Mouse (Mus musculus) MEL (cell line): Measurements from ENCODE around the gene Thsd1. TPM values are rescaled to one million over a fixed set of nuclear protein-coding genes. Genes with fewer than 3 reads are reported as not detected.

Source experiments
- DNase-seq: peaks from one replicate; pipeline ENCODE4 v3.0.0; 2011; ENCODE audit warnings: low read depth, low spot score
- H3K27ac ChIP-seq: 2 replicates; pipeline ENCODE4 v1.5.1; 2012; ENCODE audit warnings: low read depth, mild to moderate bottlenecking, control low read depth, low read length, moderate library complexity; ENCODE audit not compliant: control insufficient read depth
- H3K27me3 ChIP-seq, 2 experiments: fragments of 150-350 bp in 1 of 2; sonication (generic) in 1 of 2; 2 replicates each; pipeline ENCODE4 v1.6.1; 2012; ENCODE audit warnings: low read length in 2 of 2, mild to moderate bottlenecking in 2 of 2, improper control_type of control experiment in 1 of 2, moderate library complexity in 1 of 2; ENCODE audit not compliant: insufficient read depth in 2 of 2, control insufficient read depth in 1 of 2
- H3K36me3 ChIP-seq, 2 experiments: 2 replicates each; pipeline ENCODE4 v1.6.1; 2012 to 2014; ENCODE audit warnings: low read length in 2 of 2, improper control_type of control experiment in 1 of 2, inconsistent platforms in 1 of 2, mild to moderate bottlenecking in 1 of 2; ENCODE audit not compliant: insufficient read depth in 2 of 2, control insufficient read depth in 1 of 2
- H3K4me1 ChIP-seq, 2 experiments: fragments of 150-350 bp in 1 of 2; sonication (generic) in 1 of 2; 2 replicates each; pipeline ENCODE4 v1.6.1; 2012; ENCODE audit warnings: low read length in 2 of 2, improper control_type of control experiment in 1 of 2, mild to moderate bottlenecking in 1 of 2; ENCODE audit not compliant: insufficient read depth in 2 of 2, control insufficient read depth in 1 of 2
- H3K4me3 ChIP-seq, 2 experiments: fragments of 150-350 bp in 1 of 2; sonication (generic) in 1 of 2; 2 replicates each; pipeline ENCODE4 v1.5.1; 2012; ENCODE audit warnings: low read depth in 2 of 2, low read length in 2 of 2, mild to moderate bottlenecking in 2 of 2, moderate library complexity in 2 of 2, control low read depth in 1 of 2, improper control_type of control experiment in 1 of 2; ENCODE audit not compliant: control insufficient read depth in 1 of 2, insufficient read depth in 1 of 2
- H3K79me2 ChIP-seq: 2 replicates; pipeline ENCODE4 v1.6.1; 2012; ENCODE audit warnings: mild to moderate bottlenecking, low read length, moderate library complexity; ENCODE audit not compliant: control insufficient read depth, poor library complexity, insufficient read depth
- H3K9ac ChIP-seq: 2 replicates; pipeline ENCODE4 v1.6.1; 2012; ENCODE audit warnings: low read depth, mild to moderate bottlenecking, control low read depth, low read length, moderate library complexity; ENCODE audit not compliant: control insufficient read depth, poor library complexity, severe bottlenecking
- H3K9me3 ChIP-seq: fragments of 150-350 bp; sonication (generic); replicated peaks from 2 replicates; pipeline ENCODE4 v1.6.1; 2012; ENCODE audit warnings: mild to moderate bottlenecking, low read length, improper control_type of control experiment, moderate library complexity; ENCODE audit not compliant: insufficient read depth
- CTCF ChIP-seq, 3 experiments: IDR thresholded peaks in 2 of 3; conservative IDR thresholded peaks in 1 of 3; 2 replicates each; pipeline ENCODE4 v1.5.1; 2011 to 2012; ENCODE audit warnings: low read length in 3 of 3, low read depth in 2 of 3, mild to moderate bottlenecking in 2 of 3, improper control_type of control experiment in 1 of 3, inconsistent platforms in 1 of 3, mixed read lengths in 1 of 3, moderate library complexity in 1 of 3; ENCODE audit not compliant: control insufficient read depth in 1 of 3, insufficient read depth in 1 of 3, poor library complexity in 1 of 3, severe bottlenecking in 1 of 3
- E2F4 ChIP-seq: IDR thresholded peaks from 2 replicates; pipeline ENCODE4 v1.6.1; 2011; ENCODE audit warnings: low read depth, low read length, improper control_type of control experiment, borderline replicate concordance
- ELF1 ChIP-seq: IDR thresholded peaks from 2 replicates; pipeline ENCODE4 v1.6.1; 2014; ENCODE audit warnings: low read depth, mild to moderate bottlenecking, inconsistent platforms, low read length, improper control_type of control experiment, moderate library complexity
- EP300 ChIP-seq, 2 experiments: IDR thresholded peaks; 2 replicates each; pipeline ENCODE4 v1.6.1; 2011; ENCODE audit warnings: improper control_type of control experiment in 2 of 2, low read length in 2 of 2, low read depth in 1 of 2, mild to moderate bottlenecking in 1 of 2
- HCFC1 ChIP-seq: IDR thresholded peaks from 2 replicates; pipeline ENCODE4 v1.6.1; 2012; ENCODE audit warnings: low read depth, mild to moderate bottlenecking, inconsistent platforms, low read length, improper control_type of control experiment, moderate library complexity
- JUND ChIP-seq: IDR thresholded peaks from 2 replicates; pipeline ENCODE4 v1.6.1; 2011; ENCODE audit warnings: low read depth, mild to moderate bottlenecking, improper control_type of control experiment, low read length
- MAX ChIP-seq: IDR thresholded peaks from 2 replicates; pipeline ENCODE4 v1.6.1; 2011; ENCODE audit warnings: low read length, improper control_type of control experiment
- MAZ ChIP-seq: IDR thresholded peaks from 2 replicates; pipeline ENCODE4 v1.6.1; 2012; ENCODE audit warnings: low read depth, mild to moderate bottlenecking, inconsistent platforms, low read length, improper control_type of control experiment
- MXI1 ChIP-seq: IDR thresholded peaks from 2 replicates; pipeline ENCODE4 v1.6.1; 2011; ENCODE audit warnings: mild to moderate bottlenecking, low read depth, low read length, improper control_type of control experiment
- POLR2A ChIP-seq, 2 experiments: IDR thresholded peaks; 2 replicates each; pipeline ENCODE4 v1.6.1; 2011 to 2012; ENCODE audit warnings: low read length in 2 of 2, mild to moderate bottlenecking in 2 of 2, control low read depth in 1 of 2, improper control_type of control experiment in 1 of 2, low read depth in 1 of 2, moderate library complexity in 1 of 2; ENCODE audit not compliant: control insufficient read depth in 1 of 2, insufficient read depth in 1 of 2, poor library complexity in 1 of 2
- POLR2AphosphoS5 ChIP-seq: IDR thresholded peaks from 2 replicates; pipeline ENCODE4 v1.6.1; 2012; ENCODE audit warnings: low read depth, borderline replicate concordance, mild to moderate bottlenecking, inconsistent platforms, low read length, moderate library complexity, mixed read lengths
- SIN3A ChIP-seq: IDR thresholded peaks from 2 replicates; pipeline ENCODE4 v1.6.1; 2012; ENCODE audit warnings: low read length, improper control_type of control experiment, inconsistent platforms
- TCF12 ChIP-seq: IDR thresholded peaks from 2 replicates; pipeline ENCODE4 v1.6.1; 2014; ENCODE audit warnings: low read depth, mild to moderate bottlenecking, inconsistent platforms, low read length, improper control_type of control experiment, moderate library complexity
- polyA plus RNA-seq, 2 experiments: library from polyadenylated mRNA; stranded (reverse) in 1 of 2; unstranded in 1 of 2; fragments of >175 nt in 1 of 2; fragments of >200 nt in 1 of 2; gene quantifications; 2 replicates each; pipeline versions ENCODE4 v1.2.1 to v1.2.4; 2012; ENCODE audit warnings: low replicate concordance in 2 of 2, low read depth in 1 of 2; ENCODE audit not compliant: insufficient read length in 2 of 2, insufficient read depth in 1 of 2, missing spikeins in 1 of 2
- total RNA-seq: library from RNA; depleted of rRNA; stranded (reverse); fragments of 300-350 nt; gene quantifications from 2 replicates; pipeline ENCODE4 v1.2.3, GENCODE M21; 2012

The Thsd1 gene
- total and polyA plus RNA-seq, 3 experiments: 0.10 TPM; not detected in 2

DNA sequence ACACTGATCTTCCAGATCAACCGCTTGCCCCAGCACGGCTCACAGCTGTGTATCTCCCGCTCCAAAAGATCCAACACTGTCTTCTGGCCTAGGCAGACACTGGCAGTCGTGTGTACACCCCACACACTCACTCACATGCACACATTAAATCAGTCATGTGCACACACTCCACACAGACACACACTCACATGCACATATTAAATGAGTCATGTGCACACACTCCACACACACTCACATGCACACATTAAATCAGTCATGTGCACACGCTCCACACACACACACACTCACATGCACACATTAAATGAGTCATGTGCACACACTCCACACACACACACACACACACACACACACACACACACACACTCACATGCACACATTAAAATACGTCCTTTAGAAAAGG, 29.2 kb upstream of the Thsd1 start:
- H3K36me3 ChIP-seq: peaks cover 0 to 8% of the 10 kb centered on the region in 2 experiments; a peak in 3 of 4 replicates

DNA sequence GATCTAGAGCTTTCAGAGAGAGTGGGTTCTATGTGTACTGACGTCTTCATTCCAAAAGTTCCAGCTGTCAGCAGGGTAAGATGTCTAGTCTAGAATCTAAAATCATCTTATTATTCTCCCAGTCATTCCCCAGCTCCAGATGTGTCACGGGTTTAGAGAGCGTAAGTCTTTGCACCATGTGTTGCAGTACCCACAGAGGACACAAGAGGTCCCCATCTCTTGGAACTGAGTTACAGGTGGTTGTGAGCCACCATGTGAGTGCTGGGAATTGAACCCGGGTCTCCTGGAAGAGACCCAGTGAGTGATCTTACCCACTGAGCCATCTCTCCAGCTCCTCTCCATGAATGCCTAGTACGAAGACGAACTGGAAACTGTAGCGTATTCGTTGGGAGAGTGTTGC, 27.6 kb upstream of the Thsd1 start:
- Histone ChIP-seq H3K27me3 (no peaks in the 10 kb centered on the region), H3K79me2 (peaks cover 5% of the 10 kb centered on the region; the same call in 1 of the 2 replicates), H3K9ac (no peak overlapping the region), H3K36me3 (peaks cover 2 to 3% of the 10 kb centered on the region in 2 experiments; a peak in 3 of 4 replicates), H3K4me3 (no peak overlapping the region), H3K27ac (no peak overlapping the region), H3K9me3 (no peaks in the 10 kb centered on the region), H3K4me1 (peaks cover under 1% of the 10 kb centered on the region in 2 experiments; a peak in 2 of 4 replicates)
- DNase-seq: peak; percentile 49
- TF ChIP-seq CTCF (IDR thresholded peaks at IDR 0.05 in 2 of 3, conservative IDR thresholded peaks at IDR 0.05 in 1 of 3; ENCODE audit: control insufficient read depth in 1 of 3, insufficient read depth in 1 of 3, low read depth in 2 of 3, low read length in 3 of 3, poor library complexity in 1 of 3, severe bottlenecking in 1 of 3): peak; percentile 19 to 54 (median 37); a peak in 5 of 6 replicates
- no peak for TF ChIP-seq JUND
- no peak for TF ChIP-seq SIN3A

More for the DNA sequence above, 29.2 kb upstream of the Thsd1 start:
- no peak for TF ChIP-seq EP300 (IDR thresholded peaks at IDR 0.05; ENCODE audit: low read depth in 1 of 2, low read length in 2 of 2)
- peak; percentile 69; the same call in 1 of the 2 replicates for TF ChIP-seq POLR2AphosphoS5
- peaks cover 3 to 4% of the 10 kb centered on the region in 2 experiments; a peak in 2 of 4 replicates for H3K4me1 ChIP-seq
- H3K9me3 ChIP-seq: no peaks in the 10 kb centered on the region
- no peak for DNase-seq
- no peak overlapping the region for H3K4me3 ChIP-seq
- no peak overlapping the region for H3K27ac ChIP-seq
- H3K9ac ChIP-seq: no peak overlapping the region
- no peaks in the 10 kb centered on the region for H3K27me3 ChIP-seq
- peaks cover 8% of the 10 kb centered on the region for H3K79me2 ChIP-seq

DNA sequence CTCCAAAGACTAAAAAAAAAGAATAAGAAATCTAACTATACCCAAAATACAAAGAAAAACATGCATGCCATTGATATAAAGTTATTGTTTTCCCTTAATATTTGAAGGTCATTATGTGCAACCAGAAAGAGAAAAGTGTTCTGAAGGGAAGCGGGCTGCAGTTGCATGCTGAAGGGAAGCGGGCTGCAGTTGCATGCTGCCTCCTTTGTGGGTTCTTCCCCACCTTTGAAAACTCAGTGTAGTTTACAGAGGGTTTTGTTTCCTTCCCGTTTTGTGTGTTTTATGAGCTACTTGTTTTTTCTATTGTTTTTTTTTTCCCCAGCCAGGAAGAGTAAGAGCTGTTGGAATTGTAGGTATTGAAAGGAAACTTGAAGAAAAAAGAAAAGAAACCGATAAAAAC, 19.6 kb upstream of the Thsd1 start:
- no peak for TF ChIP-seq HCFC1
- TF ChIP-seq POLR2A (IDR thresholded peaks at IDR 0.05; ENCODE audit: control insufficient read depth in 1 of 2, insufficient read depth in 1 of 2, low read depth in 1 of 2, low read length in 2 of 2, poor library complexity in 1 of 2): no peak
- TF ChIP-seq MAX: no peak
- no peak for TF ChIP-seq ELF1
- no peak for TF ChIP-seq TCF12
- no peak for TF ChIP-seq EP300 (IDR thresholded peaks at IDR 0.05; ENCODE audit: low read depth in 1 of 2, low read length in 2 of 2)
- no peak for TF ChIP-seq MAZ
- no peak for TF ChIP-seq MXI1
- no peak for TF ChIP-seq JUND
- no peak for TF ChIP-seq E2F4
- Histone ChIP-seq H3K4me1 (peaks cover 4 to 8% of the 10 kb centered on the region in 2 experiments; a peak in 3 of 4 replicates), H3K9me3 (no peaks in the 10 kb centered on the region), H3K36me3 (peaks cover 3 to 12% of the 10 kb centered on the region in 2 experiments), H3K9ac (no peak overlapping the region), H3K27me3 (no peaks in the 10 kb centered on the region), H3K27ac (no peak overlapping the region), H3K79me2 (no peaks in the 10 kb centered on the region), H3K4me3 (no peak overlapping the region)
- DNase-seq: no peak
